Mouse (Mus musculus): Measurements from ENCODE around the gene Zfp239.

GRCm38 (mm10) chr6:117862899-117863620 lies 1.2 kb downstream of the Zfp239 start:
- no peak for TF ChIP-seq POLR2A (IDR thresholded peaks at IDR 0.05; ENCODE audit: low read depth, low read length)
- no peak for TF ChIP-seq CTCF (IDR thresholded peaks at IDR 0.05; ENCODE audit: extremely low read depth, insufficient read length, insufficient replicate concordance, low read depth, low read length)

All from small intestine, adult 2 months (tissue).